Mouse (Mus musculus) cortical plate, adult 2 months (tissue): Measurements from ENCODE around the gene Il1rl2.

ENCODE experiments used
- CTCF ChIP-seq: fragments of 200-500 bp; IDR thresholded peaks from 2 replicates; pipeline ENCODE4 v1.5.1; 2011; ENCODE audit warnings: mild to moderate bottlenecking, control low read depth, low read length; ENCODE audit not compliant: insufficient read depth; ENCODE audit errors: extremely low read depth
- POLR2A ChIP-seq: fragments of 200-500 bp; IDR thresholded peaks from 2 replicates; pipeline ENCODE4 v1.6.1; 2011; ENCODE audit warnings: mild to moderate bottlenecking, low read length, control low read depth; ENCODE audit not compliant: insufficient read depth; ENCODE audit errors: extremely low read depth

DNA sequence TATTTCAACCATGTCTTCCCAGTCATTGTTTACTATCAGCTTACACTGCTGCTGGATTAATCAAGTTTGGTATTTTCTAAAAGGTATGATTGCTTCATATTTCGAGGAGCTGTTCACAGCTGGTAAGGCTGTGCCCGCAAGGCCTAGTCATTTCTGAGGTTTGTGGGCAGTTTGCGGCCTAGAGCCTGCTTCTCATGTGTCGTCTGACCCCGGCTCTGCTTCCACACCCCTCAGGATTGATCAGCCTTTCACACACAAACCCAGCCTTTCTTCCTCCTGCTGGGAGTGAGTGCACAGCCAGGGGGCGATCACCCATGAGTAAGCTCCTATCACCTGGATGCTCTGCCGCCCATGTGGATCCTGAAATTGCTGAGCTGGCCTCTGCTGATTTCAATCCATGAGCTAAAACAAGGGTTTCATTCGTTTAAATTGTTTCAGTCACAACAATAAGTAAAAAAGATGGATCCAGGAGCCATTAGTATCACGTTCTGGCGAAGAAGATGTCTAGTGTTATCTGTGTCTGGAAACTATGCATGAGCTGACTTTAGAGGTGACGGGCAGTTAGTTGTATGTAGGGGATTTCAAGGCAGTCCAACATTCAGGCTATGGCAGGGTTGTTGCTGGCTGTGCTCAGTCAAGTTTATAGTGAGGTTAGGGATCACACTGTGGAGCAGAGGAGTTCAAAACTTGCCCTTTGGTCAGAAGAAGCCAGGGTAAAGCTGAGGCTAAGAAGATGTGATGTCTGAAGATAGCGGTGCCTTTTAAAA, 33.7 kb upstream of the Il1rl2 start:
- TF ChIP-seq POLR2A = no peak
- TF ChIP-seq CTCF = no peak
